Mouse (Mus musculus) intestine, embryonic 16.5 days (tissue): ENCODE results near the gene Mturn. TPM values are rescaled to one million over a fixed set of nuclear protein-coding genes. Genes with fewer than 3 reads are reported as not detected.
A peak's percentile ranks its signal among the peaks of the same experiment; 100 is the strongest.

ENCODE experiments used
- ATAC-seq: fragments of 200-750 bp; cut with Nextera tagmentation; 2 replicates; pipeline ENCODE4 v1.8.0; 2017; ENCODE audit warnings: moderate TSS enrichment, moderate library complexity
- H3K27ac ChIP-seq: fragments of 300-500 bp; sonication (generic); 2 replicates; pipeline ENCODE4 v1.5.1; 2014; ENCODE audit warnings: mild to moderate bottlenecking, low read length
- H3K27me3 ChIP-seq: fragments of 300-500 bp; sonication (generic); replicated peaks from 2 replicates; pipeline ENCODE4 v1.6.1; 2014; ENCODE audit warnings: low read length, control low read depth, mixed read lengths; ENCODE audit not compliant: control insufficient read depth, insufficient read depth
- H3K36me3 ChIP-seq: fragments of 300-500 bp; sonication (generic); 2 replicates; pipeline ENCODE4 v1.6.1; 2014; ENCODE audit warnings: low read length, control low read depth; ENCODE audit not compliant: control insufficient read depth, insufficient read depth
- H3K4me1 ChIP-seq: fragments of 300-500 bp; sonication (generic); 2 replicates; pipeline ENCODE4 v1.6.1; 2014; ENCODE audit warnings: low read length, control low read depth, mixed read lengths; ENCODE audit not compliant: control insufficient read depth, insufficient read depth
- H3K4me2 ChIP-seq: fragments of 300-500 bp; sonication (generic); 2 replicates; pipeline ENCODE4 v1.6.1; 2014; ENCODE audit warnings: low read depth, low read length, control low read depth
- H3K4me3 ChIP-seq: fragments of 300-500 bp; sonication (generic); 2 replicates; pipeline ENCODE4 v1.5.1; 2014; ENCODE audit warnings: mild to moderate bottlenecking, low read length
- H3K9ac ChIP-seq: fragments of 300-500 bp; sonication (generic); 2 replicates; pipeline ENCODE4 v1.6.1; 2014; ENCODE audit warnings: low read depth, low read length
- H3K9me3 ChIP-seq: fragments of 300-500 bp; sonication (generic); 2 replicates; pipeline ENCODE4 v1.6.1; 2016; ENCODE audit warnings: low read length, control low read depth; ENCODE audit not compliant: control insufficient read depth
- WGBS: fragments of 180-500 bp; shearing (Covaris S2); extraction: QIAGEN DNeasy Blood & Tissue Kit; methylation state at CpG from one replicate; pipeline ENCODE4 v1.1.7; 2014; 5-methylcytosine and 5-hydroxymethylcytosine counted together
- polyA plus RNA-seq: library from polyadenylated mRNA; unstranded; fragments of >200 nt; fragmentation: Nextera tagmentation; extraction: Ambion mirVana; gene quantifications from 2 replicates; pipeline ENCODE4 v1.2.1, GENCODE M21; 2015

Mturn gene
- 6.1 and 6.4 TPM in 2 replicates for polyA plus RNA-seq

- Histone ChIP-seq H3K27me3 (0 out of 2 replicates have a peak, but pooled peaks cover 2% of the 10 kb centered on the region), H3K9me3 (no peaks in the 10 kb centered on the region), H3K36me3 (no peaks in the 10 kb centered on the region), H3K4me2 (peak within 1 kb of the TSS; percentile 98), H3K27ac (peak within 1 kb of the TSS; percentile 57; the same call in 1 of the 2 replicates), H3K4me3 (peak within 1 kb of the TSS; percentile 87), H3K9ac (peak within 1 kb of the TSS; percentile 78), H3K4me1 (0 out of 2 replicates have a peak, but pooled peaks cover 5% of the 10 kb centered on the region)
- WGBS = 2% methylated on average over 47 of the region's 48 CpGs
- peak; percentile 99 for ATAC-seq
These were observed at the start of gene Mturn for GRCm38 (mm10) chr6:54680891-54681745. Gene Mturn, plus strand, starts transcription at chr6:54681624.

DNA sequence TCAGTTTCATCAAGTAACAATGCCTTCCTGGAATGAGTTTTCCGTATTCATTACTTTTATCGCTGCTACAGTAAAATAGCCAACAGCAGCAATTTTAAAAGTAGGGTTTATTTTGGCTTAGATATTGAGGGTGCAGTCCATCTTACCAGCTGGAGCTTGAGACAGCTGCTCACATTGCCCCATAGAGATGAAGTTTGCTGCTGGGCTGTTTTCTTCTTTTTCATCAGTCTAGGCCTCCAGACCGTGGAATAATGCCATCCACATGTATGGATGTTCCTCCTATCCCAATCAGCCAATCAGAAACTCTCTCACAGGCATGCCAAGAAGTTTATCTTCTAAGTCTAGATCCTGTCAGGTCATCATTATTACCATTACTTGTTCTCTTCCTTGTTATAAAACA is 41.5 kb upstream of the Mturn start:
- WGBS = 96% methylated on average over 3 of the region's 3 CpGs
- no peak overlapping the region for H3K27ac ChIP-seq
- no peak overlapping the region for H3K4me3 ChIP-seq
- H3K4me1 ChIP-seq = no peaks in the 10 kb centered on the region
- H3K9ac ChIP-seq = no peak overlapping the region
- ATAC-seq = no peak
- H3K36me3 ChIP-seq = no peaks in the 10 kb centered on the region
- H3K4me2 ChIP-seq = no peak overlapping the region
- H3K27me3 ChIP-seq = no peaks in the 10 kb centered on the region
- no peaks in the 10 kb centered on the region for H3K9me3 ChIP-seq

DNA sequence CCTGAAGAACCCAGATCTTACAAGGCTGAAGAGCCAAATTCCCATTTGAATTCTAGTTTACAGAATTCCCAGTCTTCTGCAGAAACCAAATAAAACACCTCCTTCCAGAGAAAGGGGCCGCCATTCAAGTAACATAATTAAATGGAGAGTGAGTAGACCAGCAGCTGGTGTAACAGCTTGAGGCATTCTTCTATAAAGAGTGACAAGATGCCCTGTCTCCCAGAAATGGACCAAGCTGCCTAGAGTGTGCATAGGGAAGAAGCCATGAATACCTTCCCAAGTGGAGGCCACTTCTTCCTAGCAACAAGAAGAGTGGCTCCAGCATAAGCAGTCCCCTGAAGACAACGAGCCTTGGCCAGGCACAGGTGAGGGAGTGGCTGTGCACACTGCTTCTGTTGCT is 39.5 kb upstream of the Mturn start:
- no peaks in the 10 kb centered on the region for H3K36me3 ChIP-seq
- no peak overlapping the region for H3K27ac ChIP-seq
- 83% methylated on average over 2 of the region's 2 CpGs for WGBS
- H3K9ac ChIP-seq = no peak overlapping the region
- H3K9me3 ChIP-seq = no peaks in the 10 kb centered on the region
- no peaks in the 10 kb centered on the region for H3K4me1 ChIP-seq
- ATAC-seq = no peak
- H3K27me3 ChIP-seq = no peaks in the 10 kb centered on the region
- no peak overlapping the region for H3K4me3 ChIP-seq
- H3K4me2 ChIP-seq = no peak overlapping the region

DNA sequence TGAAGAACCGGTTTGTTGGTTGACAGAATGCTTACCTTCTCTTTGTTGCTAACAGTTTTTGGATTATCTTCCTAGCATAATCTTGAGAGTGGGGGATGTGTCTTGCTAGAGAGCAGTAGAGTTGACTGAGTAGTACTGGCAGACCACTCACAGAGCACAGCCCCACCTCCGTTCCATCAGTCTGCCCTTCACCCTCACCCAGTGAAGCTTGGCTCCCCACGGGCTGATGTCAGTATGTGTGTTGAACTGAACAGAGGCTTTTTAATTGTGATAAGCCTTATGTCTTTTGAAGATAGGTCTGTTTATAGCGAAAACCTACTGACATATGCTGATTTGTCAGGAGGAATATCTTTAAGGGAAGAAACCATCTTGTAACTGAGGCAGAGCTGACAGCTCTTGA is 38.2 kb upstream of the Mturn start:
- Histone ChIP-seq H3K4me3 (no peak overlapping the region), H3K9me3 (no peaks in the 10 kb centered on the region), H3K36me3 (no peaks in the 10 kb centered on the region), H3K9ac (no peak overlapping the region), H3K4me1 (no peaks in the 10 kb centered on the region), H3K27me3 (no peaks in the 10 kb centered on the region), H3K27ac (no peak overlapping the region), H3K4me2 (no peak overlapping the region)
- WGBS = 79% methylated on average over 4 of the region's 4 CpGs
- ATAC-seq = no peak

DNA sequence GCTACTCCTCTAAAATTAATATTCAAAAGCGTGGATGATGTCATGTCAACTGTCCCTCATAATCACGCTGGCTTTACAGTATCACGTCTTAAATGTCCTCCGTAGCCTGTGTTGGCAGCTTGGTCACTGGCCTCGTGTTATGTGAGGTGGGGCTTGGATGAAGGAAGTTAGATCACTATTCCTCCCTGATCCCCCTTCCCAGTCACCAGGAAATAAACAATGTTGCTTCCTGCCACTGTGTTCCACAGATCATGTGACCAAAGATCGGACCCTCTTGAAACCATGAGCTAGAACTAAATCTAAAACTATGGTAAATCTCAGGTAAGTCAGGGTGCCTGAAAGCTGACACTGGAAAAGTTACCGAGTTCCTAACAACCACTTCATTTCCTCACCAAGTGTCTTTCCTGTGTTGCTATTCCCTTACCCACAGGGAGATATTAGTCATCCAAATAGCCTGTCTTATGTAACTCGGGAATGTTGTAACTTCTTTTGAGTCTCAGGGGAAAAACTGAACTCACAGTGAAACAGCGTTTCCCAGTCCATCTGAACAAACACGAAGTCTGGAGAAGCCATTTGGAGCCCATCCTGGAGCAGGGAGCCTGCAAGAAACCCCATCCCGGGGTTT is 25.8 kb upstream of the Mturn start:
- no peaks in the 10 kb centered on the region for H3K9me3 ChIP-seq
- no peak for ATAC-seq
- H3K36me3 ChIP-seq = no peaks in the 10 kb centered on the region
- H3K27ac ChIP-seq = no peak overlapping the region
- no peak overlapping the region for H3K4me2 ChIP-seq
- H3K9ac ChIP-seq = no peak overlapping the region
- H3K4me1 ChIP-seq = no peaks in the 10 kb centered on the region
- no peak overlapping the region for H3K4me3 ChIP-seq
- WGBS = 67% methylated on average over 11 of the region's 11 CpGs
- no peaks in the 10 kb centered on the region for H3K27me3 ChIP-seq

DNA sequence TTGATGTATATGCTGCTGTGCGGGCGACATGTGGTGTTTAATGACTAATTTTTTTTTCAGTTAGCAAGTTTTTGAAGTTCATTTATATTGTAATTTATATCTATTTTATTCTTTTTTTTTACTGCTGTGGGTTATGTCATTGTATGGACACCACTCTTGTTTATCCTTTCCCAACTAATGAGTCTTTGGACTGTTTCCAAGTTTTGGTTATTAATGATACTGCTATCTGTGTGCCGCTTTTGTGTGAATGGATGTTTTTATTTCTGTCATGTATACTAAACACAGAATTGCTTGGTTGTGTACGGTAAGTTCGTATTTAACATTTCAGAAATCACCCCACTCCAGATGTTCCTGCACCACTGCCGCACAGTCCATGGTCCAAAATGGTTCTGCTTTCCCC is 23.6 kb upstream of the Mturn start:
- 62% methylated on average over 6 of the region's 6 CpGs for WGBS
- Histone ChIP-seq H3K27me3 (no peaks in the 10 kb centered on the region), H3K9ac (no peak overlapping the region), H3K4me1 (no peaks in the 10 kb centered on the region), H3K4me2 (no peak overlapping the region), H3K36me3 (no peaks in the 10 kb centered on the region), H3K27ac (no peak overlapping the region), H3K4me3 (no peak overlapping the region), H3K9me3 (no peaks in the 10 kb centered on the region)
- no peak for ATAC-seq

- no peak overlapping the region for H3K27ac ChIP-seq
- no peak overlapping the region for H3K4me3 ChIP-seq
- H3K36me3 ChIP-seq = no peaks in the 10 kb centered on the region
- no peaks in the 10 kb centered on the region for H3K9me3 ChIP-seq
- 81% methylated on average over 6 of the region's 6 CpGs for WGBS
- no peaks in the 10 kb centered on the region for H3K4me1 ChIP-seq
- H3K9ac ChIP-seq = no peak overlapping the region
- ATAC-seq = no peak
- H3K27me3 ChIP-seq = no peaks in the 10 kb centered on the region
- no peak overlapping the region for H3K4me2 ChIP-seq
These were observed 11.6 kb upstream of the Mturn start for GRCm38 (mm10) chr6:54669868-54670267.

GRCm38 (mm10) chr6:54672901-54673300 is 8.5 kb upstream of the Mturn start:
- Histone ChIP-seq H3K4me1 (no peaks in the 10 kb centered on the region), H3K4me2 (no peak overlapping the region), H3K27ac (no peak overlapping the region), H3K4me3 (no peak overlapping the region), H3K9ac (no peak overlapping the region), H3K27me3 (no peaks in the 10 kb centered on the region), H3K9me3 (no peaks in the 10 kb centered on the region), H3K36me3 (no peaks in the 10 kb centered on the region)
- 59% methylated on average over 5 of the region's 5 CpGs for WGBS
- ATAC-seq = no peak

GRCm38 (mm10) chr6:54679686-54680085 is 1.7 kb upstream of the Mturn start:
- H3K4me1 ChIP-seq = 0 out of 2 replicates have a peak, but pooled peaks cover 5% of the 10 kb centered on the region
- H3K9me3 ChIP-seq = no peaks in the 10 kb centered on the region
- 0 out of 2 replicates have a peak, but pooled peaks cover 2% of the 10 kb centered on the region for H3K27me3 ChIP-seq
- no peak overlapping the region for H3K9ac ChIP-seq
- 78% methylated on average over 5 of the region's 5 CpGs for WGBS
- ATAC-seq = no peak
- H3K27ac ChIP-seq = no peak overlapping the region
- H3K4me2 ChIP-seq = no peak overlapping the region
- no peak overlapping the region for H3K4me3 ChIP-seq
- H3K36me3 ChIP-seq = no peaks in the 10 kb centered on the region
